Mouse (Mus musculus) adrenal gland, postnatal 4 days (tissue): ENCODE results near the gene Rps11. TPM values are rescaled to one million over a fixed set of nuclear protein-coding genes. Genes with fewer than 3 reads are reported as not detected.
"Not testable (repeated sequence)": the region's sequence is repeated elsewhere in the genome, so short reads cannot be mapped to it uniquely, and the experiment has no call there.

Source experiments
- DNase-seq, 2 experiments: peaks; one replicate each; pipeline ENCODE4 v3.0.0; 2021 to 2022; ENCODE audit warnings: low spot score in 2 of 2, mixed read lengths in 2 of 2
- total RNA-seq, 2 experiments: library from RNA; stranded (reverse); gene quantifications; 2 replicates each; pipeline ENCODE4 v1.2.3; 2021

Rps11 gene
- total RNA-seq, 2 experiments from 2014 or later, result 1,454 to 1,477 TPM

DNA sequence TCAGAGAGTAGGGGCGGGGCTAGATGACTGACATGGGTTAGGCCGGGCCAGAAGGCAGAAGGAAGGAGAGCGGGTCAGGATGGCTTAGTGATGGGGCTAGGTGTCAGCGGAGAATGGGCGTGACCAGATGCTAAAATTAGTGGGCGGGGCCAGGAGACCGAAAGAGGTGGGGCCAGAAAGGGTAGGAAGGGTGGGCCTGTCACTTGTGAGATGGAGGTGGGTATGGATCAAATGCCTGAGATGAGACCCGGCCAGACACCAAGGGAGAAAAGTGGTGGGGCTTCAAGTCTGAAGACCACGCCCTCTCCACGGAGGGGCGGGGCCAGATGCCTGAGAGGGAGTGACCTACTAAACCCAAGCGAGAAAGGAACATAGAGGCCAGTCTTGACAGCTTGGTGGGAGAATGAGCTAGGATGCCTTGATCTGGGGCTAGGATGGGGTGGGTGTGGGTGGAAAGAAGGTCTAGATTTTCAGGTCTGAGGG is 10.3 kb upstream of the Rps11 start:
- no peak for DNase-seq

DNA sequence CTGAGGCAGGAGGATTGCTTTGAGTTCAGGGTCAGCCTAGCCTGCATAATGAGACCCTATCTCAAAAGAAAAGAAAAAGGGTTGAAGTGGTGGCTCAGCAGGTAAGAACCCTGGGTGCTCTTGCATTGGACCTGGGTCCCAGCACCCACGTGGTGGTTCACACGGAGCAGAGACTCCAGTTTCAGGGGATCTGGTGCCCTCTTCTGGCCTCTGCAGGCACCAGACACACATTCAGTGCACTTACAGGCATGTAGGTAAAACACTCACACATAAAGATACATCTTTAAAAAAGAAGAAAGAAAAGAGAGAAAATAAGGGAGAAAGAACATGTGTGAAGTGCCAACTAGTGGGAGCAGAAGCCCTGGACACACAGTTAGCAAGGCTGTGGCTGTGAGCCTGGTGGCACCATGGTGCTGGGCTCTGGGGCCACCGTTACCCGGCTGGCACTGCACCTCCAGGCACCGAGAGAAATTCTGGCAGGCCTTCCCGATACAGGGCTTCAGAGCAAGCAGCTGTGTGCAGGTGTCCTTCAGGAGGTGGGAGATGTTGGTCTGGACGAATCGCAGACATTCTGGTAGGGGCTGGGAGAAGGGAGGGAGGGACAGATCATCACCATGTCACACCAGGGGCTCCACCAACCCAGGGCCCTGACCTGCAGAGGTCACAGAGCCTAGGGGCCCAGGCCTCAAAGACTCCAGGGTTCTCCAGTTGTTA is 9.4 kb upstream of the Rps11 start:
- DNase-seq, result no peak

DNA sequence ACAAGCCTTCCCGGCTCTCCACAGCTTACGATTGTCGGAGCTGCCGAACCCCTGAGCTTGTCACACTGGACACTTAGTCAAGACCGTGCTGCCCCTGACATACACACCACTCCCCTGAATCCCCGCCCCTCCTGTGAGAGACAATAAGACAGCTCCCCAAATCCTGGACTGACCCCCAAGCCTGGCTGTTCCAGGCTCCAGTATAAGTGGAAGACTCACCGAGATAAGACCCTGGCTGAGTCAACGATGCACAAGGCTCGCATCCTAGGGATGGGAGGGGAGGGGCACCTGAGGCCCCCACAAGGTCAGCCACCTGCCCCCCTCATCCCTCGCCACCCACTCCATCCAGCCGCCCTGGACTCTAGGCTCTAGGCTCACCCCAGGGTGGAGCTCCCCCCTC is 7.6 kb upstream of the Rps11 start:
- no peak for DNase-seq

DNA sequence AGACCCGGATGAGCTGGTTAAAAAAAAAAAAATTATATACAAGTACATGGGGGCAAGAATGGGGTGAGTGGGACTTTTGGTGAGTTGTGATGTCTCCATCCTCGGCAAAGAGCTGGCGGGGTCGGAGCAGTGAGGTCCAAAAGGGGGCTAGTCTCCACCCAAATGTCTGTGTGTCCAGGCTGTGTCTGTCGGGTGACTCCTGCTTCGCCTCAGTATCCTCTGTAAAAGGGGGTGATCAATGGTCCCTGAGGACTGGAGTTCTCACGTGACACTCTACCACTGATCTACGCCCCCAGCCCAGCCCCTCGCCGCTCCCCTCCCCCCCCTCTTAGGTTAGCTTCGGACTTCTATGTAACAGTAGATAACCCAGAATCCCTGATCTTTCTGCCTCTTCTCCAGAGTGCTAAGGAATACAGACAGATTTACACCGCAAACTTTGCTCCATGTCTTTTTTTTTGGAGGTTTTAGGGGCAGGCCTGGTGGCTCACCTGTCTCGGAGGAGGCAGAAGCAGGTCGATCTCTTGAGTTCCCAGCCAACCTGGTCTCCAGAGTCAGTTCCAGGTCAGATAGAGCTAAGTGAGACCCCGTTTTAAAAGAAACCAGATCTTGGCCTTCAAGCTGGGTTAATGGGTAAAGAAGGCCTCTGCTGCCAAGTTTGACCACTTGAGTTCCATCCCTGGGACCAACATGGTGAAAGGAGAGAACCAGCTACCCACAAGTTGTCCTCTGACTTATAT is 5.7 kb upstream of the Rps11 start:
- DNase-seq, result no peak

DNA sequence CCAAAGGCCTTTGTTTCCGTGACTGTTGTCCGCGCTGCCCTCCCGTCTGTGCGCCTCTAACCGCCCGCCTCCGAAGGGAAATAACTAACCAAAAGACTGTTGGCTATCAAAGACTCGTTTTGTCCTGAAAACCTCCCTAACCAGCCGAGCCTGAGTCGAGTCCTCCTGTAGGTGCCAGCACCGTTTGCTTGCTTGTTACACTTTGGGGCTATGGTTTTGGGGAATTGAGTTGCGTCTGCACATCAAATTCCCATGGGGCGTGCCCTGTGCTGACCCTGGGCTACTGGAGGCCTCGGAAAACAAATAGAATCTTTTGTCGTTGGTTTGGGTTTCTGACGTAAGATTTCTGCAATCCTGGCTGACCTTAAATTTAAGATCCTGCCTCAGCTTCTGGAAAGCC is 5.1 kb upstream of the Rps11 start:
- DNase-seq, result no peak

DNA sequence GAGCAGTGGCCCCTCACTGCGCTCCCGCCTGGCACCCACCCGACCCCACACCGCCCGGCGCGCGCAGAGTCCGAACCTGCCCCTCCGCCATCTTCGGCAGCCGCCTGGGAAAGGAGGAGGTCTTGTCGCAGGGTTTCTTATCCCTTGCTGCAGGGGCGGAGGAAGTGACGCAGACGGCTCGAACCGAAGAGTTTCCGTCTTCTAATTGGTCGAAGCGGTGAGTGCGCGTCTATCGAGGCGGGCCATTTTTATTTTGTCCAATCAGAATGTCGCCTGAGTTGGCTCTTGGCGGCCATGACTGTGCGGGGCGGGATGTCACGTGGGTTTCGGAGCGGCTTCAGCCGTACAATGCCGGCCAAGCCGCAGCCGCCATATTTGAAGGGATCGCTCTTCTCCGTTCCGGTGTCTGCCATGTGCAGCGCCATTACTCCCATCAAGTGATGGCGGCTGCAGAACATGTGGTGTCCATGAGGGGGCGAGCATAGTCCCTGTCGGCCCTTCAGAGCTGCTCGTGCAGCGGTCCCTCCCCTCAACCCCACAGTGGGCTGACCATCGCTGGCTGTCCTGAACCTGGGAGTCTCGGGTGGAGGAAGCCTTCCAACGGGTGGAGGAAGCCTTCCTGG is 4.5 kb upstream of the Rps11 start, which contains the start of gene Rpl13a:
Gene Rpl13a (minus strand): TSS at position 138 of the 623 bp plus-strand sequence.
- DNase-seq, result peak; percentile 83 to 94

DNA sequence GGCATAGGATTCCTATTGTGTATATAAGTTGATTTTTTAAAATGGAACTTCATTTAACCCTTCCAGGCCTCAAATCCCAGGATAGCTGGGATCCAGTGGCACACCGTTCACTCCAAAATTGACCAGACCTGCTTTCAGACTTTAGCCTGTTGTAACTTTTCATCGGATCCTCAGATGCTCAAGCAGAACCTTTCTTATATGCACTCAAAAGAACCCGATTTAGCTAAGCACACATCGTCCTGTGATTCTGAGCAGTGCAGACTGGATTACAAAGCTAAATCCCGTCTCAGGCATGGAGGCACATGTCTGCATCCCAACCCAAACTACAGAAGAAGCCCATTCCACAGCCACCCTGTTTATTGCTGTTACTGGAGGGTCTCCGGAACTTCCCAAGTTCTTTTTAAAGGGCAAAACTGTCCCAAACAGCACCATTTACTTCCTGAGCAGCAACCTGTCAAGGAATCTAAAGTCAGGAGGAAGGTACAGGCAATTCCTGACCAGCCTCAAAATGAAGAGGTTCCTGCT is 3.5 kb upstream of the Rps11 start:
- DNase-seq, result no peak

DNA sequence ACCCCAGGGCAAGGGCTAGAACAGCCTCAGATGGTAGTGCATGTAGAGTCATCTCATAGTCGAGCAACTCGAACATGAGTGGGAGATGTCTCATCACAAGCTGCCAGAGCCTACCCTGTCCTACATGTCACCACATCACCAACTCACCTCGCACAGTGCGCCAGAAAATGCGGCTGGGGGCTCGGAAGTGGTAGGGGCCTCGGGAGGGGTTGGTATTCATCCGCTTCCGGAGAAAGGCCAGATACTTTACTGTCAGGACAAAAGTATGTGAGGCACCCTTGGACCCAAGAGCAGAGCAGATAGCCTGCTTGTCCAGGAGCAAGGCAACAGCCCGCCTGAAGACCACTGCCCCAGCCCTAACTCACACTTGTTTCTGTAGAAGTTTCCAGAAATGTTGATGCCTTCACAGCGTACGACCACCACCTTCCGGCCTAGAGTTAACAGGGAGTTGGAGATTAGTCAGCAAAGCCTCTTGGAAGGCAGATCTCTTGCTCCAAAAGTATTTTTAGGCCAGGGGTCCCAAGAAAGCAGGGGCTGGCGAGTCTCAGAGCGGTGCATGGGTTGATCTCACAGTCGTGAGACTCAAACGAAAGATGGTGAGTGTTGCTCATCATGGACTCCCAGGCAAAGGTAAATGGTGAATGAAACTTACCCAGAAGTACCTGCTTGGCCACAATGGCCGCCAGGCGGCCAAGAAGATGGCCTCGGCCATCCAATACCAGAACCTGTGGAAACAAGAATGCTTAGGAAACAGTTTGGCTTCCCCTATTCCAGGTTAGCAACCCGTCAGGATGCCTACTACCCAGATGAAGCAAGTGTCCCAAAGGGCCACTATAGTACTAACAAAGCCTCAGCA is 2.8 kb upstream of the Rps11 start:
- no peak for DNase-seq

DNA sequence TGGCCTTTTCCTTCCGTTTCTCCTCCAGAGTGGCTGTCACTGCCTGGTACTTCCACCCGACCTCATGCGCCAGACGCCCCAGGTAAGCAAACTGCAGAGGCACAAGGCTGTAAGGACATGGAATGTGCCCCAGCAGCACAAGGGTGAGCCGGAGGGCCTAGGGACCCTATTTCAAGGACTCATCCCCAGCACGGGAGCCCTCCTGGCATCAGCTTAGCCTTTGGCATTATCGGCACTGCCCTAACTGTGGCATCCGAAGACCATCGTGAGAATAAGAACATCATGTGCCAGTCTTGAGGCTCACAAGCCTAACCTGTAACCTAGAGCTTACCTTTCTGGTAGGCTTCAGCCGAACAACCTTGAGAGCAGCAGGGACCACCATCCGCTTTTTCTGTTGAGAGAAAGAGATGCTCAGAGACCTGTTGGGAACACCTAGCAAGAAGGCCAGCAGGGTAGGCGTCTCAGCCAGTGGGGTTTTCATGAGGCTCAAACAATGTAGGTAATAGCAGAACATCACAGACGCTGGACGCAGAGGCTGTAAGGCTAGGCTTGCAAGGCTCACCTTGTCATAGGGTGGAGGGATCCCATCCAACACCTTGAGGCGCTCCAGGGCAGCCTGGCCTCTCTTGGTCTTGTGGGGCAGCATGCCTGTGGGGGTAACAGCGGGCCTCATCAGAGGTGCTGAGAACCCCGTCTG is 2.1 kb upstream of the Rps11 start:
- no peak for DNase-seq

DNA sequence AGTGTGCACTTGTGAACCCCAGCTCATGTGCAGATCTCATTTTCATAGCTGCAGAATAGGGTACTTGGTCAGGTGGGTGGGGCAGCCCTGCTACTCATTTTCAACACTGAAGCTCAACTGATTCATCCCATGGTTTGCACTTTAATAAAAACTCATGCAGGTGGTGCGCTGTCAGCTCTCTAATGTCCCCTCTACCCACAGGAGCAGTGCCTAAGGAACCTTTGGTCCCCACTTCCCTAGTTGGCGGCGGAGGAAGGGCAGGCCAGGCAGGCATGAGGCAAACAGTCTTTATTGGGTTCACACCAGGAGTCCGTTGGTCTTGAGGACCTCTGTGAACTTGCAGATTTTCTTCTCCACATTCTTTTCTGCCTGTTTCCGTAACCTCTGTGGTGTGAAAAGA is 1.4 kb upstream of the Rps11 start:
- not testable (repeated sequence) for DNase-seq

DNA sequence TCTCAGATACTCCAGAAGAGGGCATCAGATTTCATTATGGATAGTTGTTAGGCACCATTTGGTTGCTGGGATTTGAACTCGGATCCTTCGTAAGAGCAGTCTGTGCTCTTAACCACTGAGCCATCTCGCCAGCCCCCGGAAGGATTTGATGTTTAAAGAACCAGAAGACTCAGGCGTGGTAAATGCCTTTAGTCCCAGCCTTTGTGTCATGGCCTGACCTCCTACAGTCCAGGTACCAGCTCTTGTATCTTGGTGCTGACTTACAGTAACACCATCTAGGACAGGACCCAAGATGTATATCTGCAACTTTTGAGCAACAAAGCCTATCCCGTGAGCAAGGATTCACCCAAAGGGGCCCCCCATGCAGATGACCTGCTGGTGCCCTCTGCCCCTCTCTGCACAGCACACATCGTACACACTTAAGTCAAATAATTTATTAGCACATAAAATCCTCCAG is 933 bp upstream of the Rps11 start:
- no peak for DNase-seq

DNA sequence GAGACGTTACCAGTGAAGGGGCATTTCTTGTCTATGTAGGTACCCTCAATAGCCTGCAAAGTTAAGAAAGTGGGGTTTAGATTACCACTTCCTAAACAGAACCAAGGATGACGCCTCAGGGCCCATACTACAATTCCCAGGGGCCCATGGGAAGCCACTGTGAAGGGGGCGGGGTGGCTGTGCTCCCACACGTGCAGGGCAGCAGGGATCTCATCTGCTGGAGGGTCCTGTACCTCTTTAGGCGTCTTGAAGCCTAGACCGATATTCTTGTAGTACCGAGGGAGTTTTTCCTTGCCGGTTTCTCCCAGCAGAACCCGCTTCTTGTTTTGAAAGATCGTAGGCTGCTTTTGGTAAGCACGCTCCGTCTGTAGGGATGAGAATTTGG is 1.1 kb downstream of the Rps11 start:
- no peak for DNase-seq

DNA sequence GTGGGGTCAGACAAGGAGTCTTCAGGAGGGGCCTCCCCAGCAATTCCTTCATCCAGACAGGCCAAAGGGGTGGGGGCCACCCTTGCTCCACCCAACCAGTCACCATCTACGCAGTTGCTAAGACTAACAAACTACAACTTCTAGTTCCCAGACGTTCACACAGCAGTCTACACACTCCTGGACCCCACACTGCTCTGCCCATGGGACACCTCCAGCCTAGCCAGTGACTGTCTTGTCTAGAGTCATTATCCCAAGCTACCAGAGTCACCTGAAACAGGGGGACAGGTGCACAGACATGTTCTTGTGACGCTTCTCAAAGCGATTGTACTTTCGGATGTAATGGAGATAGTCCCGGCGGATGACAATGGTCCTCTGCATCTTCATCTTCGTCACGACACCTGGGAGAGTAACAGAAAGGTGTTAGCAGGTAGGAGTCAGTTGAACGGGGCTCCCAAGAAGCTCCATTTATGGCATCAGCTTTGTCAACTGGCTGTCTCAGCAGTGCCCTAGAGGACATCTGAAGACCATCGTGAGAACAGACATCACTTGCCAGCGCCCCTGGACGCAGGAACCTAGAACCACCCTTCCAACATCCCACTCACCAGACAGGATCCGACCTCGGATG is 1.6 kb downstream of the Rps11 start:
- DNase-seq, result no peak

DNA sequence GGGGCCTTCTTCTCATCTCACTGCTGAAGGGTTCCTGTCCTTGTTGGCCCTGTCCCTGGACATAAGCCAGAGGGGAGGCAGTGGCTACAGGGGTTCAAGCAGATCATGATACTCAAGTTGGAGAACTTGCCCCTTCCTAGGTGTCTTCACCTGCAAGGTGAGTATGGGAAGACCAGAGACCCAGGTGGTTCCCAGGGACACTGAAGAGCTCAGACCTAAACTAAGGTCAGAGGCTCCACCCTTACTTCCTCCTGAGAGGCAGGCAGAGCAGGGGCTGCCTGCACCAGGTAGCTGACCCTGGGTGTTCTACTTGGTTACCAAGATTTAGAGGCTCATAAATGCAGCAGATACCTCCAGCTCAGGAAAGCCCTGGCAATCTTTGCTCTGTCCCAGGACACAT is 2.3 kb downstream of the Rps11 start:
- no peak for DNase-seq

DNA sequence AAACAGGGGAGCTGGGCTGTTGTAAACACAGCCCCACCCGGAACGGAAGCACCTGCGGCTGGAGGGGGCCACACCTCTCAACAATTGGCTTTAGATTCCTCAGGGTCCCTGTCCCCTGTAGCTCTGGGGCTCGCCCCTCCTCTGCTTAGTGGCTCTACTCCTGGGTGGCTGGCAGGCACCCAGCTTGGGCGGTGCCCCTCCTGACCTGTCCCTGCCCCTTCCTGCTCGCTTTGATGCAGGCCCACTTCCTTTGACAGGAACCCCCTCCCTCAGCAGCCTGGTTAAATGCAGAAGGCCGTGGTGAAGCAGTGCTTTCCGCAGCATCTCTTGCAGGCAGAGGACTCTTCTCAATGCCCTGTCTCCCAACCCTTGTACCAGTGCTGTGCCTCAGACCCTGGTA is 2.8 kb downstream of the Rps11 start:
- no peak for DNase-seq

DNA sequence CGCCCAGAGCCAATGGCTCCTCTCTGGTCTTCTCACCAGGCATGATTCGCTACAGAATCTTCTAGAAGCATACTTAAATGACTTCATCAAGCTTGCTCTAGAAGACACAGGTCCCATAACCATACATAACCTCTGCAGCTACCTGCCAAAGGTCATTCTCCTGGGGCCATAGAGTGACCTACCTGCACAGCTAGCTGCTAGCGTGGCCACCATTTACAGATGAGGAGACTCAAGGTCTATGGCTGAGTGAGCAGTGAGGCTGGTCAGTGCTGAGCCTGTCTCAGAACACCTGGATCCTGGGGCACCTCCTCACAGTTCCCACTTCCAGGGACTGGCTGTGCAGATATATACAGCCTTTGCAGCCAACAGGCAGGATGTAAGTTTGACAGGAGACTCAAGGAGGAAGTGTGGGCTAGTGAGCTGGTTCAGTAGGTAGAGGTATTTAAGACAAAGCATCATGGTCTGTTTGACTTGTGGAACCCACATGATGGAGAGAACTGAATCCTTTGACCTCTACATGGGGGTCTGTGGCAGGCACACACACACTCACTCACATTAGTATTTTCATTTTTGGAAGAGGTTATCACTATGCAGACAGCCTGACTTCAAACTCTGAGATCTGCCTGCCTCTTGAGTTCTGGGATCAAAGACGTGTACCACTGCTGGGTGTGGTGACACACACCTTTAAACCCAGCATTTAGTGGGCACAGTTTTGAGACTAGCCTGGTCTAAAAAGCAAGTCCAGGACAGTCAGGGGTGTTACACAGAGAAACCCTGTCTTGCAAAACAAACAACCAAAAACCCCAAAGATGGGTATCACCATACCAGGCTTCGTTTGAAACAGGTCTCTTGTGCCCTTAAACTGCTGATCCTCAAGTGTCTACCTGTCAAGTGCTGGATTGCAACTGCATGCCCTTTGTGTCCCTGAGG is 4.2 kb downstream of the Rps11 start:
- no peak for DNase-seq

DNA sequence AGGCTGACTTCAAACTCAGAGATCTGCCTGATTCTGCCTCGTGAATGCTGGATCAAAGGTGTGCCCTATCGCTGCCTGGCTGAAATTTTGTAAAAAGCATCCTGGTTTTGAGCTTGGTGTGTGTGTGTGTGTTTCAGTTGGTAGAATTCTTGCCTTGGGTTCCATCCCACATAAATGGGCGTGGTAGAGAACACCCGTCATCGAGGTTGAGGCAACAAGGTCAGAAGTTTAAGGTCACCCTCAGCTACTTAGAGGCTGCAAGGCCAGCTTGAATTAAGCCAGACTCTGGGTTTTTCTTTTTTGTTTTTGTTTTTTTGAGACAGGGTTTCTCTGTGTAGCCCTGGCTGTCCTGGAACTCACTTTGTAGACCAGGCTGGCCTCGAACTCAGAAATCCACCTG is 5.9 kb downstream of the Rps11 start:
- DNase-seq, result no peak

DNA sequence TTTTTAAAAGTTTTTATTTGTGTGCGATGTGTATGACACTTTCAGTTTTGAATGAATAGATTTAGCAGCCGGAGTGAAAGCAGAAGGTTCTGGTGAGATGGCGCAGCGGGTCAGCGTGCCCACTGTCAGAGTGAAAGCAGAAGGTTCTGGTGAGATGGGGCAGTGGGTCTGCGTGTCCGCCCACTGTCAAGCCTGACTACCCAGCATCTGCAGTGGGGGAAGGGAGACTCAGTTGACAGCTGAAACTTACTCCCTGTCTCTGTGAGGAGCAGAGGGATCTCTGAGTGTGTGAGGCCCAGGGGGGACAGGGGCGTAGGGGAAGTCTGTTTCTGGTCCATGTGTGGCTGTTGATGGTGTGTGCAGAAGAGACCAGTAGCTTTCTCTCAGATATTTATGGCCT is 6.7 kb downstream of the Rps11 start:
- DNase-seq, result no peak

DNA sequence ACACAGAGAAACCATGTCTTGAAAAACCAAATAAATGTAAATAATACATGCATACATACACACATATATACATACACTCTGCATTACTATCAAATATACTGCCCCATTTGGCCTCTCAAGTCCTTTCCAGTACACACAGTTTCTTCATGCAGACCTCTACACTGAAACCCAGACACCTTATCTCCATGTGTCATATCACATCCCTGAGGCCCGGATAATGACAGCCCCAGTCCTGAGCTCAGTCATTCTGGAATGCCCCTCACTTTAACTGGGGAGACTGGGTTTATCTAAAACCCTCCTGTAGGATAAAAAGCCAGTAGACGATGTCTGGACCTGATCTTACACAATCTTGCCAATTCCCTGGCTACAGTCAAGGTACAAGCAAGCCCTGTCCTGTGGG is 10.8 kb downstream of the Rps11 start:
- no peak for DNase-seq
